Mouse (Mus musculus) testis, adult 2 months (tissue): ENCODE results near the gene Aldoart2.

Experiments used
- CTCF ChIP-seq: fragments of 200-500 bp; IDR thresholded peaks from 2 replicates; pipeline ENCODE4 v1.5.1; 2012; ENCODE audit warnings: low read depth, mild to moderate bottlenecking, inconsistent platforms, low read length, moderate library complexity; ENCODE audit not compliant: control insufficient read depth, insufficient read depth, insufficient replicate concordance
- POLR2A ChIP-seq: fragments of 200-500 bp; IDR thresholded peaks from 2 replicates; pipeline ENCODE4 v1.6.1; 2012; ENCODE audit warnings: low read depth, mild to moderate bottlenecking, inconsistent platforms, low read length, moderate library complexity; ENCODE audit not compliant: control insufficient read depth

DNA sequence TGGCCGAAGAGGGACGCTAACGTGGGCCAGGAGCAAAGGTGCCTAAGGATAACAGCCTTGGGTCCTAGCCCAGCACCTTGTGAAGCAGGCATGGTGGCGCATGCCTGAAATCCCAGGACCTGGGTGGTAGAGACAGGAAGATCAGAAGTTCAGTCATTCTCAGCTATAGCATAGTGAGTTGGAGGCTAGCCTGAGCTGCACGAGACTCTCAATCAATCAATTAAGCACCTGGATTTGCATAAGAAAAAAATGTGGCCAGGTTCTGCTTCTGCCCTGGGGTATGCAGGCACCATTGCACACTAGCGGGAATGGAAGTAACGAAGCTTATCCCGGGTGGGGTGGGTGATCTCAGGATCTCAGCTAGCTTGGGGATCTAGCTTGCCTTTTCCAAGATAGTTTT is 25.9 kb upstream of the Aldoart2 start:
- TF ChIP-seq CTCF (no peak), POLR2A (no peak)
